Mouse (Mus musculus): Measurements from ENCODE around the gene Arglu1. TPM values are rescaled to one million over a fixed set of nuclear protein-coding genes. Genes with fewer than 3 reads are reported as not detected.

The Arglu1 gene
- polyA plus RNA-seq, 1 experiment from 2014 or later = 156 TPM

DNA sequence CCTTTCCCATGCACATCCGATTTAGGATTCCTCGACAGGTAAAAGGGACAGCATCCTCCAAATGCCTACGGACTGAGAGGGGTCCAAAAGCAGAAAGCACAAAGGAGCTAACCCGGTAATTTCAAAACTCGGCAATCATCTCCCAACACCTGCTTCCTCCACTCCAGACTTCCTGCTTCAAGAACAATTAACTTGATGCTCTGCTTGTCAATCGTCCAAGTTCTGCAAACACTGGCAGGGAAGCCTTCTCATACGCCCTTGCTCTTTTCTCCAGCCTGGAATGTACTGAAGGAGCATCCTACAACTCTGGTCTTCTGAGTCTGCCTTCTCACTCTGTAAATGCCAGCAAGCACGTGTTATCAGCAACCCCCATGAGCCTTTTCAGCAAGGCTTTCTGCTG lies 66.8 kb downstream of the Arglu1 start:
- Histone ChIP-seq H3K27me3 (ENCODE audit: control insufficient read depth, insufficient read depth, low read length) (no peaks in the 10 kb centered on the region), H3K36me3 (ENCODE audit: control insufficient read depth, insufficient read depth, low read length) (peaks cover 39% of the 10 kb centered on the region), H3K9ac (replicated peaks; ENCODE audit: low read depth, low read length) (no peak overlapping the region), H3K9me3 (ENCODE audit: control insufficient read depth, low read depth, low read length) (no peaks in the 10 kb centered on the region), H3K4me2 (replicated peaks; ENCODE audit: low read depth, low read length) (no peak overlapping the region), H3K4me1 (ENCODE audit: control insufficient read depth, insufficient read depth, low read length) (peaks cover 7% of the 10 kb centered on the region; the same call in 1 of the 2 replicates), H3K4me3 (ENCODE audit: low read depth, low read length) (no peak overlapping the region), H3K27ac (ENCODE audit: low read length) (no peak overlapping the region)
- ATAC-seq (ENCODE audit: insufficient number of reproducible peaks, insufficient read depth, low FRiP score, low read depth) = no peak
- WGBS = 48% methylated on average over 8 of the region's 8 CpGs

GRCm38 (mm10) chr8:8622476-8622875 lies 67.8 kb downstream of the Arglu1 start:
- ATAC-seq (ENCODE audit: insufficient number of reproducible peaks, insufficient read depth, low FRiP score, low read depth) = no peak
- H3K9me3 ChIP-seq (ENCODE audit: control insufficient read depth, low read depth, low read length) = no peaks in the 10 kb centered on the region
- WGBS = 86% methylated on average over 3 of the region's 3 CpGs
- H3K4me2 ChIP-seq (replicated peaks; ENCODE audit: low read depth, low read length) = no peak overlapping the region
- H3K4me3 ChIP-seq (ENCODE audit: low read depth, low read length) = no peak overlapping the region
- H3K4me1 ChIP-seq (ENCODE audit: control insufficient read depth, insufficient read depth, low read length) = peaks cover 7% of the 10 kb centered on the region; the same call in 1 of the 2 replicates
- H3K27me3 ChIP-seq (ENCODE audit: control insufficient read depth, insufficient read depth, low read length) = no peaks in the 10 kb centered on the region
- no peak overlapping the region for H3K9ac ChIP-seq (replicated peaks; ENCODE audit: low read depth, low read length)
- H3K27ac ChIP-seq (ENCODE audit: low read length) = no peak overlapping the region
- H3K36me3 ChIP-seq (ENCODE audit: control insufficient read depth, insufficient read depth, low read length) = peaks cover 39% of the 10 kb centered on the region

DNA sequence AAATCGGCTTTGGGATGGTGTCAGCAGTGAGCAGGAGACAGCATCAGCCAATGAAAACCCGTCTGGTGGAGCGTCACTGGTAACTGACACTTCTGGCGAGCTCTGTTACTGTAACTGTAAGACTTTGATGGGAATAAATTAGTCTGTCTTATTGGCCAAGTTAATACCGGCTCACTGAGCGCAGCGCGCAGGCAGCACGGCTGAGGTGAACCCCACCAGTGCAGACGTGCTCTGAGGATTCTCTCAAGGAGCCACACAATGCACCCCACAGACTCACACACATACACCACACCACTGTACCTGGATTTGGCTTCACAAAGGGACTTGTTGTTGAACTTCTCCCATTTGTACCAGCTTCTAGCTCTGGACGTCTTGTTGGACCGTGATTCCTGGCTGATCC lies 68.3 kb downstream of the Arglu1 start:
- Histone ChIP-seq H3K27ac (ENCODE audit: low read length) (no peak overlapping the region), H3K4me1 (ENCODE audit: control insufficient read depth, insufficient read depth, low read length) (peaks cover 7% of the 10 kb centered on the region; the same call in 1 of the 2 replicates), H3K9me3 (ENCODE audit: control insufficient read depth, low read depth, low read length) (no peaks in the 10 kb centered on the region), H3K4me2 (replicated peaks; ENCODE audit: low read depth, low read length) (no peak overlapping the region), H3K4me3 (ENCODE audit: low read depth, low read length) (no peak overlapping the region), H3K27me3 (ENCODE audit: control insufficient read depth, insufficient read depth, low read length) (no peaks in the 10 kb centered on the region), H3K36me3 (ENCODE audit: control insufficient read depth, insufficient read depth, low read length) (peaks cover 39% of the 10 kb centered on the region), H3K9ac (replicated peaks; ENCODE audit: low read depth, low read length) (no peak overlapping the region)
- 81% methylated on average over 12 of the region's 12 CpGs for WGBS
- no peak for ATAC-seq (ENCODE audit: insufficient number of reproducible peaks, insufficient read depth, low FRiP score, low read depth)

DNA sequence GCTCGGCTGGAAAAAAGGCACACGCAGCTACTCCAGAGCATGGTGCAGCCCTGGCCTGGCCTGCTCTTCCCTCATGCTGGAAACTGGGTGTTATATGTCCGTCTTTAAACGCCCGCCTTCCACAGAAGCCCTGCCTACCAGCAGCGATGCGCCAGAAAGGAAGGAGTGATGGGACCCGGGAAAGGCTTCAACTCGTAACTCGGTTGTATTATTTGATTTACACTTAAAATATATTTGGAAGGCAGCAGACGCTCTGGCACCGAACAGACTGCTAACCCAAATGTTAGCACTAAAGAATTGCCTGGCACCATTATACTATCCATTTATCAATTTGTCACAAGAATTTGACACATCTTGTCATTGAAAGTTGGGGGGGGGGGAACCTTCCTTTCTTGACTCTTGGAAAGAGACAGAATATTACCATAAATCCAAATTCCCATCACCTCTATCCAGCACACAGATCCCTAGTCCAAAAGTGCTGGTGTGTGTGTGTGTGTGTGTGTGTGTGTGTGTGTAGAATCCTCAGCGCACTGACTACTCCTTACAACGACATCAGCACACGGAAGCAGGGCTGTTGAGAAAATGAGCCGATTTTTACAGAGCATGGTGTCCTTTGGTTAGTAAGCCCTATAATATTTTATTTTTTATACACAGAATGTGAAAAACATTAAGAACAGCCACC lies 68.9 kb downstream of the Arglu1 start:
- H3K4me3 ChIP-seq (ENCODE audit: low read depth, low read length) = no peak overlapping the region
- 80% methylated on average over 16 of the region's 16 CpGs for WGBS
- no peaks in the 10 kb centered on the region for H3K9me3 ChIP-seq (ENCODE audit: control insufficient read depth, low read depth, low read length)
- H3K4me2 ChIP-seq (replicated peaks; ENCODE audit: low read depth, low read length) = no peak overlapping the region
- H3K27ac ChIP-seq (ENCODE audit: low read length) = no peak overlapping the region
- H3K9ac ChIP-seq (replicated peaks; ENCODE audit: low read depth, low read length) = no peak overlapping the region
- H3K36me3 ChIP-seq (ENCODE audit: control insufficient read depth, insufficient read depth, low read length) = peaks cover 39% of the 10 kb centered on the region
- no peak for ATAC-seq (ENCODE audit: insufficient number of reproducible peaks, insufficient read depth, low FRiP score, low read depth)
- H3K4me1 ChIP-seq (ENCODE audit: control insufficient read depth, insufficient read depth, low read length) = peaks cover 7% of the 10 kb centered on the region; the same call in 1 of the 2 replicates
- H3K27me3 ChIP-seq (ENCODE audit: control insufficient read depth, insufficient read depth, low read length) = no peaks in the 10 kb centered on the region

GRCm38 (mm10) chr8:8620536-8620935 lies 69.8 kb downstream of the Arglu1 start:
- no peak for ATAC-seq (ENCODE audit: insufficient number of reproducible peaks, insufficient read depth, low FRiP score, low read depth)
- WGBS = 89% methylated on average over 21 of the region's 21 CpGs
- peaks cover 37% of the 10 kb centered on the region for H3K36me3 ChIP-seq (ENCODE audit: control insufficient read depth, insufficient read depth, low read length)

DNA sequence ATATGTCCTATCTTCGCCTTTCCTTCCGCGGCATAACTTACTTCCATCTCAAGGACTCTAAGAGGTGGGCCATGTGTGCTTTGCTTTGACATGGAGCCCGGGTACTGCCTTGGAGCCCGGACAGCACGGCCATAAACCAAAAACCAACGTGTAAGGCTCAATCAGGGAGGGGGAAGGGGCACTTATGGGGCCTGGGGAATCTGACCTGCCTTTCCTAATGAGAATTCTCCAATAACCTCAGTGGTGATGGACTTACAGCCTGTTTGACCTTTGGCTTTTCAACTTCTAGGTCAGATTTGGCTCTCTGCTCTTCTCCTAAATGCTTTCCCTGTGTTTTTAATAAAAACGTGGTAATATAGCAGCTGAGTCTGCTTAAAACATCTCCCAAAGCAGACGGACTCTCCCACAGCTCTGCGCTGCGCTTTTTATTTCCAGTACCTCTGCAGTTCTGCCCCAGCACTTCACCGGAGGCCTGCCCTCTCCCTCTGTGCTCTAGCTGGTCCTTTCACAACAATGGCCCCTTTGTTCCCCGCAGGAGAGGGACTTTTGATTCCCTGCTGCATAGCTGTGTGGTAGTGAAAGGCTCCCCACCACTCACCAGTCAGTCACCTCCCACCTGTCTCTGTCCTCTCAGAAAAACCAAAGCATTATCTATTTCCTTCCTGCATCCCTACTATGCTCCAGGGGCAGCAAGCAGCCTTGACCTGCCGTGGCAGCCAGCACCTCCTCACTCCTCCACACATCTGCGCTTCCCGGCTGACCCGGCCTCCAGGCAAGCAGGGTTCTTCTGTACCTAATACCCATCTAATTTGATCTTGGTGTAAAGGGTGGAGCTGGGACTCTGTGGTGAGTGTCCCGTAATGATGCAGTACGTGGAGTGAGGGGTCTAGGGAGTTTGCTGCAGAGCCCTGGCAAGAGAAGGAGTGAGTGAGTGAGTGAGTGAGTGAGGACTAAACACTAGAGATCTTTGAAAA lies 70.8 kb downstream of the Arglu1 start:
- no peaks in the 10 kb centered on the region for H3K9me3 ChIP-seq (ENCODE audit: control insufficient read depth, low read depth, low read length)
- no peak overlapping the region for H3K9ac ChIP-seq (replicated peaks; ENCODE audit: low read depth, low read length)
- no peak overlapping the region for H3K27ac ChIP-seq (ENCODE audit: low read length)
- H3K4me3 ChIP-seq (ENCODE audit: low read depth, low read length) = no peak overlapping the region
- ATAC-seq (ENCODE audit: insufficient number of reproducible peaks, insufficient read depth, low FRiP score, low read depth) = no peak
- no peak overlapping the region for H3K4me2 ChIP-seq (replicated peaks; ENCODE audit: low read depth, low read length)
- H3K4me1 ChIP-seq (ENCODE audit: control insufficient read depth, insufficient read depth, low read length) = peaks cover 7% of the 10 kb centered on the region; the same call in 1 of the 2 replicates
- no peaks in the 10 kb centered on the region for H3K27me3 ChIP-seq (ENCODE audit: control insufficient read depth, insufficient read depth, low read length)
- WGBS = 60% methylated on average over 19 of the region's 19 CpGs
- peaks cover 37% of the 10 kb centered on the region for H3K36me3 ChIP-seq (ENCODE audit: control insufficient read depth, insufficient read depth, low read length)

More at GRCm38 (mm10) chr8:8620536-8620935, 69.8 kb downstream of the Arglu1 start:
- H3K9ac ChIP-seq (replicated peaks; ENCODE audit: low read depth, low read length) = no peak overlapping the region
- no peak overlapping the region for H3K4me2 ChIP-seq (replicated peaks; ENCODE audit: low read depth, low read length)
- H3K27me3 ChIP-seq (ENCODE audit: control insufficient read depth, insufficient read depth, low read length) = no peaks in the 10 kb centered on the region
- H3K27ac ChIP-seq (ENCODE audit: low read length) = no peak overlapping the region
- H3K9me3 ChIP-seq (ENCODE audit: control insufficient read depth, low read depth, low read length) = no peaks in the 10 kb centered on the region
- H3K4me1 ChIP-seq (ENCODE audit: control insufficient read depth, insufficient read depth, low read length) = peaks cover 7% of the 10 kb centered on the region; the same call in 1 of the 2 replicates
- H3K4me3 ChIP-seq (ENCODE audit: low read depth, low read length) = no peak overlapping the region

Small RNA genes lying within 50 kb of the gene (microRNA-seq; reads per million reads assigned to microRNA genes)
- 6.5 reads per million, percentile 15 among the genes with 10 or more reads in this experiment for gene Mir7654

Other genes starting within 250 kb of the Arglu1 start
- gene Efnb2, start 29.3 kb downstream of the Arglu1 start, polyA plus RNA-seq (2014; fragmentation: Nextera tagmentation; extraction: Ambion mirVana) = 28.6 and 30.4 TPM in 2 replicates

Measured in stomach, embryonic 14.5 days (tissue).